Mouse (Mus musculus): Measurements from ENCODE around the gene Mgat3. TPM values are rescaled to one million over a fixed set of nuclear protein-coding genes. Genes with fewer than 3 reads are reported as not detected.

Gene Mgat3
- total RNA-seq, 2 experiments from 2014 or later = 109 to 115 TPM

GRCm38 (mm10) chr15:80199556-80199955 is 26.0 kb downstream of the Mgat3 start:
- Histone ChIP-seq H3K27ac (no peak overlapping the region), H3K4me3 (no peak overlapping the region)
- no peak for TF ChIP-seq CTCF (conservative IDR thresholded peaks at IDR 0.05)
- no peak for DNase-seq (ENCODE audit: low spot score in 2 of 2)

- TF ChIP-seq CTCF (conservative IDR thresholded peaks at IDR 0.05) = 0 out of 2 replicates have a peak, but pooled peaks have one; percentile 17
- peak; percentile 67 to 76 for DNase-seq (ENCODE audit: low spot score in 2 of 2)
- peak overlapping the region; percentile 86 for H3K27ac ChIP-seq
- H3K4me3 ChIP-seq = no peak overlapping the region
Measured at GRCm38 (mm10) chr15:80202111-80202775, 28.7 kb downstream of the Mgat3 start.

GRCm38 (mm10) chr15:80203406-80203805 is 29.9 kb downstream of the Mgat3 start:
- H3K4me3 ChIP-seq = no peak overlapping the region
- DNase-seq (ENCODE audit: low spot score in 2 of 2) = no peak
- TF ChIP-seq CTCF (conservative IDR thresholded peaks at IDR 0.05) = no peak
- no peak overlapping the region for H3K27ac ChIP-seq

GRCm38 (mm10) chr15:80206057-80206565 is 32.6 kb downstream of the Mgat3 start:
- no peak for DNase-seq (ENCODE audit: low spot score in 2 of 2)
- TF ChIP-seq CTCF (conservative IDR thresholded peaks at IDR 0.05) = no peak
- H3K4me3 ChIP-seq = no peak overlapping the region
- no peak overlapping the region for H3K27ac ChIP-seq

GRCm38 (mm10) chr15:80208446-80208845 is 34.9 kb downstream of the Mgat3 start:
- Histone ChIP-seq H3K27ac (peak overlapping the region; percentile 46), H3K4me3 (no peak overlapping the region)
- no peak for TF ChIP-seq CTCF (conservative IDR thresholded peaks at IDR 0.05)
- DNase-seq (ENCODE audit: low spot score in 2 of 2) = no peak

- no peak for TF ChIP-seq CTCF (conservative IDR thresholded peaks at IDR 0.05)
- no peak overlapping the region for H3K4me3 ChIP-seq
- no peak for DNase-seq (ENCODE audit: low spot score in 2 of 2)
- no peak overlapping the region for H3K27ac ChIP-seq
Measured at GRCm38 (mm10) chr15:80213688-80214087, 40.2 kb downstream of the Mgat3 start.

- Histone ChIP-seq H3K27ac (no peak overlapping the region), H3K4me3 (no peak overlapping the region)
- peak in 1 of 2 experiments; percentile 56 for DNase-seq (ENCODE audit: low spot score in 2 of 2)
- peak; percentile 73 for TF ChIP-seq CTCF (conservative IDR thresholded peaks at IDR 0.05)
Measured at GRCm38 (mm10) chr15:80215716-80216479, 42.4 kb downstream of the Mgat3 start.

- Histone ChIP-seq H3K4me3 (no peak overlapping the region), H3K27ac (no peak overlapping the region)
- TF ChIP-seq CTCF (conservative IDR thresholded peaks at IDR 0.05) = no peak
- DNase-seq (ENCODE audit: low spot score in 2 of 2) = no peak
Measured at GRCm38 (mm10) chr15:80216480-80216820, 42.9 kb downstream of the Mgat3 start.

- Histone ChIP-seq H3K4me3 (no peak overlapping the region), H3K27ac (no peak overlapping the region)
- TF ChIP-seq CTCF (conservative IDR thresholded peaks at IDR 0.05) = no peak
- no peak for DNase-seq (ENCODE audit: low spot score in 2 of 2)
Measured at GRCm38 (mm10) chr15:80217476-80217875, 44.0 kb downstream of the Mgat3 start.

- no peak overlapping the region for H3K4me3 ChIP-seq
- H3K27ac ChIP-seq = no peak overlapping the region
- no peak for TF ChIP-seq CTCF (conservative IDR thresholded peaks at IDR 0.05)
- no peak for DNase-seq (ENCODE audit: low spot score in 2 of 2)
Measured at GRCm38 (mm10) chr15:80219211-80219610, 45.7 kb downstream of the Mgat3 start.

- Histone ChIP-seq H3K4me3 (no peak overlapping the region), H3K27ac (no peak overlapping the region)
Measured at GRCm38 (mm10) chr15:80219705-80220657, 46.5 kb downstream of the Mgat3 start.

GRCm38 (mm10) chr15:80221031-80221430 is 47.5 kb downstream of the Mgat3 start:
- no peak for TF ChIP-seq CTCF (conservative IDR thresholded peaks at IDR 0.05)
- no peak for DNase-seq (ENCODE audit: low spot score in 2 of 2)
- no peak overlapping the region for H3K27ac ChIP-seq
- no peak overlapping the region for H3K4me3 ChIP-seq

More at GRCm38 (mm10) chr15:80219705-80220657, 46.5 kb downstream of the Mgat3 start:
- no peak for DNase-seq (ENCODE audit: low spot score in 2 of 2)
- TF ChIP-seq CTCF (conservative IDR thresholded peaks at IDR 0.05) = no peak
